Mouse (Mus musculus) olfactory bulb, adult 2 months (tissue): ENCODE data around the gene Usb1.

Experiments
- CTCF ChIP-seq: fragments of 200-500 bp; IDR thresholded peaks from 2 replicates; pipeline ENCODE4 v1.5.1; 2012; ENCODE audit warnings: low read depth, mild to moderate bottlenecking, low read length, moderate library complexity; ENCODE audit not compliant: insufficient read depth
- POLR2A ChIP-seq: fragments of 200-500 bp; IDR thresholded peaks from 2 replicates; pipeline ENCODE4 v1.6.1; 2012; ENCODE audit warnings: mild to moderate bottlenecking, low read depth, low read length, moderate library complexity; ENCODE audit not compliant: insufficient read depth

- TF ChIP-seq CTCF = no peak
- TF ChIP-seq POLR2A = no peak
Measured at GRCm38 (mm10) chr8:95374429-95374828, 42.3 kb downstream of the Usb1 start.
